Mouse (Mus musculus) gastrocnemius, adult 2 months (tissue): Measurements from ENCODE around the gene Treml2. TPM values are rescaled to one million over a fixed set of nuclear protein-coding genes. Genes with fewer than 3 reads are reported as not detected.

ENCODE experiments used
- DNase-seq: peaks from one replicate; pipeline ENCODE4 v3.0.0; 2022
- H3K27ac ChIP-seq: fragments of 200-600 bp; 2 replicates; pipeline ENCODE4 v1.8.1; 2022; ENCODE audit warnings: mild to moderate bottlenecking
- H3K4me3 ChIP-seq: fragments of 200-600 bp; 2 replicates; pipeline ENCODE4 v1.8.1; 2022; ENCODE audit warnings: mild to moderate bottlenecking, moderate library complexity
- CTCF ChIP-seq: fragments of 200-600 bp; IDR thresholded peaks from 2 replicates; pipeline ENCODE4 v1.8.1; 2022; ENCODE audit warnings: antibody characterized with exemption, mild to moderate bottlenecking, moderate library complexity
- intact Hi-C: fragments of 180-260 bp; cut with DNase I; formaldehyde crosslinking; loops from one replicate; pipeline ENCODE4 v1.15.1; 2025
- total RNA-seq, 2 experiments: library from RNA; stranded (reverse); gene quantifications; 2 replicates each; pipeline ENCODE4 v1.2.3; 2021

The Treml2 gene
- total RNA-seq, 2 experiments from 2014 or later, result not detected

GRCm38 (mm10) chr17:48274098-48274497 is 25.2 kb upstream of the Treml2 start:
- no peak overlapping the region for H3K4me3 ChIP-seq
- DNase-seq, result no peak
- no peak overlapping the region for H3K27ac ChIP-seq
- intact Hi-C loops, result loop anchor here (1.0 to 2.0 kb wide), 2 partner anchors 63 to 329 kb away; no protein-coding TSS in a partner anchor
- no peak for TF ChIP-seq CTCF

- peak; percentile 85 for TF ChIP-seq CTCF
- Histone ChIP-seq H3K4me3 (no peak overlapping the region), H3K27ac (no peak overlapping the region)
- peak; percentile 74 for DNase-seq
- intact Hi-C loops, result loop anchor here (1.0 to 2.0 kb wide), 2 partner anchors 62 to 328 kb away; no protein-coding TSS in a partner anchor
These were observed 24.4 kb upstream of the Treml2 start for GRCm38 (mm10) chr17:48274885-48275284.

- no peak for TF ChIP-seq CTCF
- DNase-seq, result no peak
- H3K27ac ChIP-seq, result no peak overlapping the region
- intact Hi-C loops, result loop anchor here (2.0 kb wide), 1 partner anchor 327 kb away; no protein-coding TSS in a partner anchor
- H3K4me3 ChIP-seq, result no peak overlapping the region
These were observed 23.6 kb upstream of the Treml2 start for GRCm38 (mm10) chr17:48275736-48276135.

- H3K4me3 ChIP-seq, result no peak overlapping the region
- DNase-seq, result no peak
- intact Hi-C loops, result no loop called here
- TF ChIP-seq CTCF, result no peak
- H3K27ac ChIP-seq, result no peak overlapping the region
These were observed 20.9 kb upstream of the Treml2 start for GRCm38 (mm10) chr17:48278381-48278780.

GRCm38 (mm10) chr17:48279002-48279401 is 20.3 kb upstream of the Treml2 start:
- no peak for TF ChIP-seq CTCF
- Histone ChIP-seq H3K27ac (no peak overlapping the region), H3K4me3 (no peak overlapping the region)
- intact Hi-C loops, result no loop called here
- DNase-seq, result no peak

- no peak for DNase-seq
- TF ChIP-seq CTCF, result no peak
- Histone ChIP-seq H3K4me3 (no peak overlapping the region), H3K27ac (no peak overlapping the region)
- intact Hi-C loops, result no loop called here
These were observed 18.2 kb upstream of the Treml2 start for GRCm38 (mm10) chr17:48280943-48281738.

- Histone ChIP-seq H3K27ac (no peak overlapping the region), H3K4me3 (no peak overlapping the region)
- no peak for DNase-seq
- TF ChIP-seq CTCF, result no peak
- intact Hi-C loops, result no loop called here
These were observed 17.6 kb upstream of the Treml2 start for GRCm38 (mm10) chr17:48281739-48282085.

GRCm38 (mm10) chr17:48286765-48287164 is 12.5 kb upstream of the Treml2 start:
- Histone ChIP-seq H3K4me3 (no peak overlapping the region), H3K27ac (no peak overlapping the region)
- no peak for TF ChIP-seq CTCF
- intact Hi-C loops, result no loop called here
- DNase-seq, result no peak

GRCm38 (mm10) chr17:48287276-48287675 is 12.0 kb upstream of the Treml2 start:
- DNase-seq, result no peak
- peak; percentile 21 for TF ChIP-seq CTCF
- H3K27ac ChIP-seq, result no peak overlapping the region
- intact Hi-C loops, result no loop called here
- no peak overlapping the region for H3K4me3 ChIP-seq

- H3K4me3 ChIP-seq, result no peak overlapping the region
- no peak overlapping the region for H3K27ac ChIP-seq
- no peak for DNase-seq
- intact Hi-C loops, result no loop called here
- no peak for TF ChIP-seq CTCF
These were observed 5.7 kb upstream of the Treml2 start for GRCm38 (mm10) chr17:48293500-48294194.

- Histone ChIP-seq H3K4me3 (no peak overlapping the region), H3K27ac (no peak overlapping the region)
- no peak for TF ChIP-seq CTCF
- DNase-seq, result no peak
- intact Hi-C loops, result no loop called here
These were observed 458 bp downstream of the Treml2 start for GRCm38 (mm10) chr17:48299756-48300155.

GRCm38 (mm10) chr17:48300199-48300598 is 901 bp downstream of the Treml2 start:
- no peak for DNase-seq
- intact Hi-C loops, result no loop called here
- Histone ChIP-seq H3K27ac (no peak overlapping the region), H3K4me3 (no peak overlapping the region)
- no peak for TF ChIP-seq CTCF

- Histone ChIP-seq H3K4me3 (no peak overlapping the region), H3K27ac (no peak overlapping the region)
- DNase-seq, result no peak
- intact Hi-C loops, result no loop called here
- no peak for TF ChIP-seq CTCF
These were observed 1.6 kb downstream of the Treml2 start for GRCm38 (mm10) chr17:48300861-48301260.
